Mouse (Mus musculus): Measurements from ENCODE around the gene Ctc1. TPM values are rescaled to one million over a fixed set of nuclear protein-coding genes. Genes with fewer than 3 reads are reported as not detected.
"Not testable (repeated sequence)": the region's sequence is repeated elsewhere in the genome, so short reads cannot be mapped to it uniquely, and the experiment has no call there.

The Ctc1 gene
- 51.2 and 58.8 TPM in 2 replicates for polyA plus RNA-seq (2015; fragmentation: Nextera tagmentation; extraction: Ambion mirVana)

- no peaks in the 10 kb centered on the region for H3K9me3 ChIP-seq
- 4% methylated on average over 38 of the region's 38 CpGs for WGBS
- peak; percentile 96 for ATAC-seq
- H3K9ac ChIP-seq (replicated peaks) = peak within 1 kb of the TSS; percentile 86
- no peaks in the 10 kb centered on the region for H3K27me3 ChIP-seq
- H3K4me3 ChIP-seq (replicated peaks) = peak within 1 kb of the TSS; percentile 59
- peak within 1 kb of the TSS; percentile 78 for H3K4me2 ChIP-seq (replicated peaks)
- peaks cover 27% of the 10 kb centered on the region for H3K4me1 ChIP-seq (replicated peaks)
- H3K27ac ChIP-seq = peak within 1 kb of the TSS; percentile 85
- peaks cover under 1% of the 10 kb centered on the region; the same call in 1 of the 2 replicates for H3K36me3 ChIP-seq
Measured at GRCm38 (mm10) chr11:69015644-69016441, at the start of gene Ctc1. Ctc1 (plus strand) TSS chr11:69015911.

GRCm38 (mm10) chr11:68966554-68966953 lies 49.2 kb upstream of the Ctc1 start:
- peaks cover 17% of the 10 kb centered on the region for H3K27me3 ChIP-seq
- H3K36me3 ChIP-seq = no peaks in the 10 kb centered on the region
- 66% methylated on average over 1 of the region's 1 CpGs for WGBS
- no peak for ATAC-seq
- no peak overlapping the region for H3K9ac ChIP-seq (replicated peaks)
- H3K4me3 ChIP-seq (replicated peaks) = 0 out of 2 replicates have a peak overlapping the region, but pooled peaks have one; percentile 58
- H3K9me3 ChIP-seq = no peaks in the 10 kb centered on the region
- H3K4me1 ChIP-seq (replicated peaks) = peaks cover 14% of the 10 kb centered on the region
- H3K4me2 ChIP-seq (replicated peaks) = peak overlapping the region; percentile 85; the same call in 1 of the 2 replicates
- no peak overlapping the region for H3K27ac ChIP-seq

GRCm38 (mm10) chr11:68967337-68968282 lies 48.1 kb upstream of the Ctc1 start, which contains the start of gene Slc25a35:
Slc25a35 (plus strand) TSS chr11:68968131.
- peak within 1 kb of the TSS; percentile 58 for H3K4me3 ChIP-seq (replicated peaks)
- no peaks in the 10 kb centered on the region for H3K9me3 ChIP-seq
- peaks cover 15% of the 10 kb centered on the region for H3K4me1 ChIP-seq (replicated peaks)
- peak within 1 kb of the TSS; percentile 73 for H3K9ac ChIP-seq (replicated peaks)
- H3K4me2 ChIP-seq (replicated peaks) = peak within 1 kb of the TSS; percentile 85
- peaks cover 17% of the 10 kb centered on the region for H3K27me3 ChIP-seq
- H3K36me3 ChIP-seq = no peaks in the 10 kb centered on the region
- peak within 1 kb of the TSS; percentile 45; the same call in 1 of the 2 replicates for H3K27ac ChIP-seq
- peak; percentile 97 for ATAC-seq
- under 1% methylated on average over 50 of the region's 50 CpGs for WGBS

GRCm38 (mm10) chr11:68968752-68969151 lies 47.0 kb upstream of the Ctc1 start:
- no peaks in the 10 kb centered on the region for H3K36me3 ChIP-seq
- H3K9ac ChIP-seq (replicated peaks) = peak overlapping the region; percentile 54; the same call in 1 of the 2 replicates
- peaks cover 22% of the 10 kb centered on the region for H3K4me1 ChIP-seq (replicated peaks)
- no peak overlapping the region for H3K27ac ChIP-seq
- peaks cover 16% of the 10 kb centered on the region for H3K27me3 ChIP-seq
- H3K4me3 ChIP-seq (replicated peaks) = 0 out of 2 replicates have a peak overlapping the region, but pooled peaks have one; percentile 58
- no peak for ATAC-seq
- H3K9me3 ChIP-seq = no peaks in the 10 kb centered on the region
- peak overlapping the region; percentile 85 for H3K4me2 ChIP-seq (replicated peaks)
- 89% methylated on average over 11 of the region's 11 CpGs for WGBS

GRCm38 (mm10) chr11:68970232-68970631 lies 45.5 kb upstream of the Ctc1 start:
- Histone ChIP-seq H3K4me3 (replicated peaks) (no peak overlapping the region), H3K27me3 (peaks cover 17% of the 10 kb centered on the region), H3K27ac (no peak overlapping the region), H3K36me3 (no peaks in the 10 kb centered on the region), H3K4me2 (replicated peaks) (no peak overlapping the region), H3K9ac (replicated peaks) (no peak overlapping the region), H3K4me1 (replicated peaks) (peaks cover 26% of the 10 kb centered on the region), H3K9me3 (no peaks in the 10 kb centered on the region)
- no peak for ATAC-seq
- WGBS = 78% methylated on average over 4 of the region's 4 CpGs

GRCm38 (mm10) chr11:68973250-68974058 lies 42.3 kb upstream of the Ctc1 start:
- peak overlapping the region; percentile 36; the same call in 1 of the 2 replicates for H3K9ac ChIP-seq (replicated peaks)
- peak overlapping the region; percentile 66 for H3K4me2 ChIP-seq (replicated peaks)
- H3K9me3 ChIP-seq, H3K36me3 ChIP-seq, H3K27ac ChIP-seq: not testable (repeated sequence)
- ATAC-seq = peak; percentile 90
- H3K27me3 ChIP-seq = peaks cover 16% of the 10 kb centered on the region
- H3K4me3 ChIP-seq (replicated peaks) = peak overlapping the region; percentile 45
- peaks cover 16% of the 10 kb centered on the region for H3K4me1 ChIP-seq (replicated peaks)
- WGBS = under 1% methylated on average over 38 of the region's 38 CpGs

- no peak overlapping the region for H3K27ac ChIP-seq
- no peaks in the 10 kb centered on the region for H3K9me3 ChIP-seq
- H3K9ac ChIP-seq (replicated peaks) = peak overlapping the region; percentile 36; the same call in 1 of the 2 replicates
- H3K36me3 ChIP-seq = no peaks in the 10 kb centered on the region
- WGBS = 25% methylated on average over 6 of the region's 6 CpGs
- no peak for ATAC-seq
- peaks cover 10% of the 10 kb centered on the region; the same call in 1 of the 2 replicates for H3K27me3 ChIP-seq
- peak overlapping the region; percentile 66 for H3K4me2 ChIP-seq (replicated peaks)
- peaks cover 12% of the 10 kb centered on the region for H3K4me1 ChIP-seq (replicated peaks)
- H3K4me3 ChIP-seq (replicated peaks) = peak overlapping the region; percentile 45
Measured at GRCm38 (mm10) chr11:68974059-68974450, 41.7 kb upstream of the Ctc1 start.

- 82% methylated on average over 7 of the region's 7 CpGs for WGBS
- no peak within 1 kb of the TSS for H3K27ac ChIP-seq
- ATAC-seq = no peak
- no peaks in the 10 kb centered on the region for H3K9me3 ChIP-seq
- peak within 1 kb of the TSS; percentile 45 for H3K4me3 ChIP-seq (replicated peaks)
- H3K36me3 ChIP-seq = no peaks in the 10 kb centered on the region
- peak within 1 kb of the TSS; percentile 66 for H3K4me2 ChIP-seq (replicated peaks)
- H3K4me1 ChIP-seq (replicated peaks) = peaks cover 12% of the 10 kb centered on the region
- 0 out of 2 replicates have a peak, but pooled peaks cover 5% of the 10 kb centered on the region for H3K27me3 ChIP-seq
- 0 out of 2 replicates have a peak within 1 kb of the TSS, but pooled peaks have one; percentile 36 for H3K9ac ChIP-seq (replicated peaks)
Measured at GRCm38 (mm10) chr11:68975085-68975484, 40.6 kb upstream of the Ctc1 start, which contains the start of gene Rangrf. Rangrf (minus strand) TSS chr11:68975185.

- H3K9ac ChIP-seq (replicated peaks) = no peak overlapping the region
- no peak overlapping the region for H3K4me3 ChIP-seq (replicated peaks)
- H3K4me2 ChIP-seq (replicated peaks) = no peak overlapping the region
- 0 out of 2 replicates have a peak, but pooled peaks cover 5% of the 10 kb centered on the region for H3K27me3 ChIP-seq
- H3K4me1 ChIP-seq (replicated peaks) = peaks cover 12% of the 10 kb centered on the region
- no peak for ATAC-seq
- H3K9me3 ChIP-seq = no peaks in the 10 kb centered on the region
- H3K36me3 ChIP-seq = no peaks in the 10 kb centered on the region
- no peak overlapping the region for H3K27ac ChIP-seq
- 87% methylated on average over 1 of the region's 1 CpGs for WGBS
Measured at GRCm38 (mm10) chr11:68975601-68976000, 40.1 kb upstream of the Ctc1 start.

GRCm38 (mm10) chr11:68979320-68979733 lies 36.4 kb upstream of the Ctc1 start:
- Histone ChIP-seq H3K36me3 (no peaks in the 10 kb centered on the region), H3K9me3 (no peaks in the 10 kb centered on the region), H3K4me1 (replicated peaks) (no peaks in the 10 kb centered on the region), H3K27me3 (0 out of 2 replicates have a peak, but pooled peaks cover 5% of the 10 kb centered on the region), H3K4me2 (replicated peaks) (no peak overlapping the region), H3K27ac (no peak overlapping the region), H3K9ac (replicated peaks) (no peak overlapping the region), H3K4me3 (replicated peaks) (no peak overlapping the region)
- WGBS = 62% methylated on average over 5 of the region's 5 CpGs
- ATAC-seq = no peak

GRCm38 (mm10) chr11:68980919-68981318 lies 34.8 kb upstream of the Ctc1 start:
- H3K27me3 ChIP-seq = no peaks in the 10 kb centered on the region
- H3K36me3 ChIP-seq = peaks cover 3% of the 10 kb centered on the region
- no peak overlapping the region for H3K4me2 ChIP-seq (replicated peaks)
- no peaks in the 10 kb centered on the region for H3K9me3 ChIP-seq
- H3K9ac ChIP-seq (replicated peaks) = no peak overlapping the region
- H3K4me3 ChIP-seq (replicated peaks) = no peak overlapping the region
- no peak for ATAC-seq
- H3K27ac ChIP-seq = no peak overlapping the region
- no peaks in the 10 kb centered on the region for H3K4me1 ChIP-seq (replicated peaks)
- 80% methylated on average over 3 of the region's 3 CpGs for WGBS

Data from midbrain, embryonic 13.5 days (tissue).